Mouse (Mus musculus): Measurements from ENCODE around the gene Notum.

Notum gene

DNA sequence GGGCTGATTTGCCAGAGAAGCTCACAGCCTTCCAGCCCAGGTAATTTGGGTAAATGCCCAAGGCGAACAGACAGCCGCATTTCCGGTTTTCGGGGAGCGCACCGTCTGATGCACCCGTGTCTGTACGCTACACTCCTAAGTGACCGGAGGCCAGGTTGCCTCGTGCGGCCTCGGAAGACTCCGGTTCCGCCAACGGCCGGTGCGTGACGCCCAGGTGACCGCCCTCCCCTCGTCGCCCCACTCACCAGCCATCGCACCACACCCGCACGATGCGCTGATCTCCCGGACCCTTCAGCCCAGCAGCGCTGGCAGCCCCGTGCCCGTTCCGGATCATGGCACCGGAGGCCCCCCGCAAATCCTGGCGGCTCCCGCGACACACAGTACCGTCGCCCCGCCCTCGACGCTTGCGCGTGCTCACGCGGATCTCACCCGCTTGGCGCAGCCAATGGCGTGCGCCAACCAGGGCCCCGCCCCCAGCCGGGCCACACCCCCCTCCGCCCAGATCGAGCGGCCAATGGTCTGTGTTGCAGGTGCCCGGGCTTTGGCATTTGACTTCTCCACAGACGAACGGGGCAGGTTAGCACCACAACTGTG lies 43.4 kb downstream of the Notum start, which contains the start of gene Pcyt2:
Gene Pcyt2 (minus strand): TSS at position 418 of the 594 bp plus-strand sequence.
- peak; percentile 92 for DNase-seq (ENCODE audit: low spot score)

- peak; percentile 53 for DNase-seq (ENCODE audit: low spot score)
These were observed 44.2 kb downstream of the Notum start for GRCm38 (mm10) chr11:120616617-120617294.

DNA sequence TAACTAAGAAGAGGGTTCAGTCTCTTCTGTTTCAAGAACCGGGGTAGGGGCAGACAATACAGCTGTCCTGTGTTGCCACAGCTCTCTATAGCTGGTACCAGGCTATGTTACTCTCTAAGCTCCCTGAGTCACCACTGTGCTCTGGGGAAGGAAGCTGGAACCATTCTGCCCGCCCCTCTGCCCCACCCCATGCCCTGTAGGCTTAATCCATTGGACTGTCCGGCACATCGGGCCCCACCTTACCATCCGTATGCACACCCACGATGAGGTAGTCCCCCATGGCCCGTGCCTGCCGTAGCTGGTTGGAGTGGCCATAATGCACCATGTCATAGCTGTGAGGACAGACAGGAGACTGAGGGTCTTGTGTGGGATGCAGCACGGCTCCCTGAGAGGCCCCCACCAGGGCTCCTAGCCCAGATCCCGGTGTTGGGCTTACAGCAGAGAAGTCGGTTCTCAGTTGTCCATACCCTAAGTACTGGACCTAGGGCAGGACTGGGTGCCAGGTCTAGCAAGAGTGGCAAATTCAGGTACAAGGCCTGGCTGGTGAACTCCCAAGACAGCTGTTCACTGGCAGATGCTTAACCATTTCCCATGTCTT lies 45.3 kb downstream of the Notum start:
- no peak for DNase-seq (ENCODE audit: low spot score)

DNA sequence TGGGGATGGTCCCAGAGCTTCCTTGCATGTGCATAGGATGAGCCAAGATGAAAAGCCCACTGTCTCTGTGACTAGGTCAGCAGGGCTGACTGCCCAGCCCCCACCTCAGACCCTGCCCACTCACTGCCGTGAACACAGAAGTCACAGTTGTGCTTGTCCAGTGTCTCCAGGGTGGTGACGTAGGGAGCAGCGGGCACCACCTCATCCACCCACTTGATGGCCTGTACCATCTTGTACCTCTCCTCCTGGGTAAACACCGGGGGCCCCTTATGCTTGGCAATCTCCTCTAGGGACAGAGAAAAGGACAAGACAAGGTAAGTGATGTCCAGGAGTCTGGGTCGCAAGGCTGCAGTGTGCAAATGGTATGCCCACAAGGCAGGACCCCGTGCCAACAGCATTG lies 45.8 kb downstream of the Notum start:
- DNase-seq (ENCODE audit: low spot score): no peak

DNA sequence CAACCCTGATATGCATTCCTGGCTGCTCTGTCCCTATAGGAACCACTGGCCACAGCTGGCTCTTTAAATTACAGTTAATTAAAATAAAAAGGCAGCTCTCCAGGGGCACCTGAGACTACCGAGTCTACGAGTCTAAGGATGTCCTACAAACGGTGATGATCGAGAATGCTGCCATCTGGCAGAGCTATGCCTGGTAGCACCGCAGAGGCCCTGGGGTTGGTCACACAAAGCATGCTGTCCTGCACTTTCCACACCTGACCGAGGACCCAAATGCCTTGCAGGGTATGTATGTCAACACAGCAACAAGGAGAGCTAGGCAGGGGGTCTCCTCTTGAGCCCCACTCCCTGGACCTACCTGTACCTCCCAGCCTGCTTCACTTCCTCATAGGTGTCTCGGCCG lies 47.0 kb downstream of the Notum start:
- no peak for DNase-seq (ENCODE audit: low spot score)

DNA sequence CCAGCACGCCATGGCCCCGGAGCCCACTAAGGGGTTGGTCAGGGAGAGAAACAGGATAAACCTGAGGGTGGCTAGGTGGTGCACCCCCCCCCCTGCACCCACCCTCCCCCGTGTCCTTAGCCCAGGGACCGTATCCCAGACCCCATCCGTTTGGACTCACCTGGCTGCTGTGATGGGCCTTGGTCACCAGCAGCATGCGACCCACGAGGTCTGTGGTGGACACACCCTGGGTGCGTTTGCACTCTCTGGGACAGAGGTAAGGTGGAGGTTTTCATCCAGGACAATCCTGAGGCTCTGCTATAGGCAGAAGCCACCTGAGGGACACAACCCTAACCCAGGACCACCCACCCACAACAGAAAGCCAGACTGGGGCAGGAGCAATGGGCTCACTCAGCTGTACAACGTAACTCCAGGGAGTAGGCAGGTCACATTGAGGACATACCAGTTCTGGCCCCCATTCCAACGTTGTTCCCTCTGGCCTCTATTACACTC lies 47.4 kb downstream of the Notum start:
- no peak for DNase-seq (ENCODE audit: low spot score)

DNA sequence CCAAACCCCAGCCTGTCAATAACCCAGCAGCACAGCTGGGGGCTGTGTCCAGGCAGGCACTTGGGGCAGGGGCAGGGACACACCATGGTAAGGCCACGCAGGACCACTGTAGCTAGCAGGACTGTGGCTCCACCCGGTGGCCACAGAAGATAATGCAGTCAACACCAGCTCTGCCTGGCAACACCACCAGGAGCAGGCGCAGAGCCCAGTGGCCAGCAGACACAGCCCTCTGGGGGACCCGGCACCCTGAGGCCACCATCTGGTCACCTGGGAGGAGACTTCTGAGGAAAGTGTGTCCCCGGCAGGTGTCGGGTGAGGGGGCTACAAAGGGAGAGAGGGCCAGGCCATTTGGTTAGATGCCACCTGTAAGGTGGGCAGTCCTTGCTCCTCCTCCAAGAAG lies 48.2 kb downstream of the Notum start:
- peak; percentile 61 for DNase-seq (ENCODE audit: low spot score)

GRCm38 (mm10) chr11:120610477-120611046 lies 50.4 kb downstream of the Notum start:
- no peak for DNase-seq (ENCODE audit: low spot score)

DNA sequence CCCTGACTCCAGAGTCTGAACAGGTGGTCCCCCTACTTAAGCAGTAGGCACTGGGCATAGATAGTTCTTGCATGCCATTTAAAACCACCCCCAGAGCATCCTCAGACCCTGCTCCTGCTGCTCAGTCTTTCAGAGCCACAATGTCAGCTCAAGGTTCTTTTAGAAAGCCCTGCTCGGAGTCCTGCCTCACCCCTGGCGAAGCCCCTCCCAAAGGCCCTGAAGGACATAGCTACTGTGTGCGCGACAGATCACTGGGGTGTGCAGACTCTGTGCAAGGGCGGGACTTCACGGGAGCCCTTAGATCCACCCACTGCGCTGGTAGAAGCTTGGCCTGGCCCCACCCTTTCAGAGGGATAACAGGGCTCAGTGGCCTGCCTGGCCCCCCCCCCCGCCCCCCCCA lies 51.7 kb downstream of the Notum start:
- no peak for DNase-seq (ENCODE audit: low spot score)

DNA sequence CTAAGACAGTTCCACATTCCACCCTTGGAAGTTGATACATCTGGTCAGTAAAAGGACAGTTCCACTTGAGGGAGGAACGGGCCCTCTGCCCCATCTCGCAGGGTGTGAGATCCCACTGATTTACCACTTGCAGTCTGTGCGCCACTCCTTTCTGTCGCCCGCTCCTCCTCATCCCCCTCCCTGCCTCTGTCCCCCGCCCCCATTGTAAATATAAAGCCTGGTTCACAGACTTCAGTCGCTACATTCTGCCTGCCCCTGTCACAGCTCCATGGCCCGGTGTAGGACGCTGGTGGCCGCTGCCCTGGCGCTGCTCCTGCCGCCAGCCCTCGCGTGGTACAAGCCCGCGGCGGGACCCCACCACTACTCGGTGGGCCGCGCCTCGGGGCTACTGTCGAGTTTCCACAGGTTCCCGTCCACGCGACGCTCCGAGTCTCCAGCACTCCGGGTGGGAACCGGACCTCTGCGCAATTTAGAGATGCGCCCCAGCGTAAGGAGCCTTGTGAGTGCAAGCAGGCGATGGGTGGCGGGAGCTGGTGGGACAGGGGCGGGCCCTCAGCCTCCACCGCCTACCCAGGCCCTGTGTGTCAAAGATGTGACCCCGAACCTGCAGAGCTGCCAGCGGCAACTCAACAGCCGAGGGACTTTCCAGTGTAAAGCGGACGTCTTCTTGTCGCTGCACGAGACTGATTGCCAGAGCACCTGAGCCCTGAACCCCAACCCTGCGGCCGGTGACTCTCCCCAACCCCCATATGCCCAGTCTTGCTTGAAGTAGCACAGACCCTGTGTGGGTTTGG lies 52.5 kb downstream of the Notum start, which contains the start of gene Npb:
Gene Npb (plus strand): TSS at position 237 of the 794 bp plus-strand sequence.
- peak; percentile 55 for DNase-seq (ENCODE audit: low spot score)

DNA sequence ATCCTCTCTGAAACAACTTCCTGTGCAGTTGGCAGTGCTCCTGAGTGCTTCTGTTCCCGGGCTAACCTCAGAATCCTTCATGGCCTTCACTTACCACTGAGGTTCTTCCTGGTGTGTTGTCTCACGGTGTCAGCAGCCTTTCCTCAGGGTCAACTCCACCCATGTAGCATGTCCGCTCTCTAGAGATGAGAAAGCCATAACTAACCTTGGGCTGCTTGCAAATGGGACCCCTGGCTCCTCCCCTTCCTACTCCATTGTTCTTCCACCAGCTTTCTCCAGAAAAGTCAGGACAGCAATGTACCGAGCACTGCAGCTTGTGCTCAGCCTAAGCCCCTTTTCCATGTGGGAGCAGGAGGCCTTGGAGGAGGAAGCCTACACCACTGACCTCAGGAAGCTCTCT lies 54.2 kb downstream of the Notum start:
- no peak for DNase-seq (ENCODE audit: low spot score)

DNA sequence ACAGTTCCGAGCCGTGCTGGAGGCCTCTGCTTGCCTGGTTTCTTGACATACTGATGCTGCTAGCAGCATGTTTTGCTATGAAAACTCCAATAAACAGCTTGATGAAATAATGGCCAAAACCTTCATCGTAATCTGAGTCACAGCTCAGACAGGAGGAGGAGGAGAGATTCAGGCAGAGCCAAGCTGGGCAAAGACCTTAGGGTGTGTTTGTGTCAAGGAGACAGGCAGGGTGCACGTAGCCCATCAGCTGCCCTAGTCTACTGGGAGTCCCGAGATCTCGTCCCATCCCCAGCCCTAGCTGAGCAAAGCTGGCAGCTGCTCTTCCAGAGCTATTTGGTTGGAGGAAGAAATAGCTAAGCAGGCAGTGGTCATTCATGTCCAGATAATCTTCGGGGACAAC lies 55.3 kb downstream of the Notum start:
- DNase-seq (ENCODE audit: low spot score): no peak

Data from yolk sac, embryonic 10.5 days (tissue).